Mouse (Mus musculus): Measurements from ENCODE around the gene Ntn5.

The Ntn5 gene

DNA sequence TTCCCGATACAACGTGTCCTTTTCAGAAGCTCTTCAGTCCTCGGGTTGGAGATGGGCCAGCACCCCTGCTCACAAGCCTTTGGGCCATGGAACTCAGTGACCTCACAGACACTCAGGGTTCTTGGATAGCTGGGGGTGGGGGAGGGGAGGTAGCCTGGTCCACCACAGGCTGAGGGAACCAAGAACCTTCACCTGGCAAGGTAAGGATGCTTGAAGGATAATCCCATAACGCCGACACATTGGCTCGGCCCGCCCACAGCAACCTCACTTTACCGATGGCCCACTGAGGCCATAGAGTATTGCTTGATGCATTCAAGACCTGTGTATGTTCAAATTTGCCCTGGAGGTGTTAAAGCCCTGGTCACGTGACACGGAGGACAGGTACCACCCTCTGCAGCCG is 41.9 kb downstream of the Ntn5 start, which contains the start of gene Spaca4:
Gene Spaca4 (minus strand): TSS at position 101 of the 400 bp plus-strand sequence.
- no peak for DNase-seq (ENCODE audit: low read depth, low spot score)

DNA sequence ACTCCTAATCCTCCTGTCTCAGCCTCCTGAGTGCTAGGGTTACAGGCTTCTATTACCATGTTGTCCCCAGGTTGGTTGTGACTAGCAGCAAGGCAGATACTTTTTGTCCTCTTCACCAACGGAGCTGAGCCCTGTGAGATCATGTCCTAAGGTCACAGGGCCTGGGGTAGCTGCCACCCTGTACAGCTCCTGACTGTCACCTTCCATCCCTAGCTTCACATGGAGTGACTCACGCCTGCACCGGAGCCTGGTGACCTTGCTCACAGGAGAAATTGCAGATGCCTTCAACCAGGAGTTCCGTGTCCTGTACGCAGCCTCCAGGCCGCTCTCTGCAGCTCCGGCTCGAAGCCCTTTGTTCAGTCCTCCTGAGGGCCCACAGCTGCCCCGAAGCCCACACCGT is 42.6 kb downstream of the Ntn5 start:
- DNase-seq (ENCODE audit: low read depth, low spot score) = no peak

DNA sequence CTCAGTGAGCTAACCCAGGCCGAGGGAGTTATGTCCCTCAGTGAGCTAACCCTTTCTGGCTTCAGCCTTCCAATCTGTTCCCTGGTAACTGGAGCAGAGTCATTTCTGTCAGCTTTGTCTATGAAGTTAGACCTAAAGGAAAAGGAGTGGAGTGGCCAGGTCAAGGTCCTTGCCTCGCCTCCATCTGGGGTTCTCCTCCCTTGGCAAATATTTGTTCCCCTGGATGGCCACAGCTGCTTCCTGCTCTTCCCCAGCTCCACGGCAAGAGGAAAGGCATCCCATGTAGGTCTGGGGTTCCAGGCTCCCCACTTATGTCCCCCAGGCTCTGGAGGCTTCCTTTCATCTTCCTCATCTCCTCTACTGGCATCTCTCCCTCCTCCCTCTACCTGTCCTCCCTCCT is 43.8 kb downstream of the Ntn5 start:
- DNase-seq (ENCODE audit: low read depth, low spot score) = no peak

DNA sequence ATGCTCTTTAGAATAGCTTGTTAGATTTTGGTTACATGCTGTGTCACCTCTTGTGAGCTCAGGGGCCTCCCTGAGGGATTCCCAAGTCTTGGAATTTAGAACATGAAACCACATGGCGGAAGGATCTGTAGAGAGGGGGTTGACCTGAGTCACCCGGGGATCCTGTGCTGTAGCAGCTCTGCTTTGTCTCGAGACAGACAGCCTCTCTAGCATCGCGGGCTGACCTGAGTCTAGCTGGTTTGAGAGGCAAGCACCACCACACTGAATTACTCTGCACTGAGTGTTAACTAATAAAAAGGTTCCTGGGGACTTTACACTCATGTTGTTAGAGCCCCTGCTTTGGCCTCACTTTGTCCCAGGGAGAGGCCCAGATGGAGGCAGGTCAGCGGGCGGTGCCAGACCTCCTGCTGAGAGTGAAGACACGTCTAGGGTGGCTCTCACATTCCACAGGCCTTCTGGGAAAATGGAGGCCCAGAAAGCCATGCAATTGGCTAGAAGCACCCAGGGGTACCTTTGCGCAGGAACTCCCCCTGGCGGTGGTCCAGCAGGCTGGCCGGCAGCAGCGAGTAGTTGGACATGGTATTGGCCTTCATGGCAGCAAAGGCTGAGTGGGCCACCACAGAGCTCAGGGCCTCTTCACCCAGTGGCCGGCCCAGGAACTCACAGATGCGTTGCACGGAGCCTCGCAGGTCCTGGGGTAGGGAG is 47.1 kb downstream of the Ntn5 start:
- no peak for DNase-seq (ENCODE audit: low read depth, low spot score)

DNA sequence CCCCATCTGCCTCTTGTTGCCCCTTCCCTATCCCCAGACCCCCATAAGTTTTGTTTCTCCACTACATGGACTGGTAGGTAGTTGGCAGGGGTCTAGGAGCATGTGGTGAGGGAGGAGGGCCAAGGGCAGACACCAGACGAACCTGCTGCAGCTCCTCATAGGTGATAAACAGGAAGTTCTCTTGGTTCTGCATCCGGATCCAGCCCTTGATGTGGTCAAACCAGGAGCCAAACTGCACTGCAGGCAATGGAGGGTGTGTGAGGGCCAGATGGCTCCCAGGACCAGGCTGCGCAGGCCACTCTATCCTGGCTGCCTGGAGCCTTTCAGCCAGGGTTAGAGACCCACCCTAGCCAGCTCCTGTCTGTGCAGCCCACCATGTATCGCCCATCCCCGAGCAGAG is 49.7 kb downstream of the Ntn5 start:
- no peak for DNase-seq (ENCODE audit: low read depth, low spot score)

DNA sequence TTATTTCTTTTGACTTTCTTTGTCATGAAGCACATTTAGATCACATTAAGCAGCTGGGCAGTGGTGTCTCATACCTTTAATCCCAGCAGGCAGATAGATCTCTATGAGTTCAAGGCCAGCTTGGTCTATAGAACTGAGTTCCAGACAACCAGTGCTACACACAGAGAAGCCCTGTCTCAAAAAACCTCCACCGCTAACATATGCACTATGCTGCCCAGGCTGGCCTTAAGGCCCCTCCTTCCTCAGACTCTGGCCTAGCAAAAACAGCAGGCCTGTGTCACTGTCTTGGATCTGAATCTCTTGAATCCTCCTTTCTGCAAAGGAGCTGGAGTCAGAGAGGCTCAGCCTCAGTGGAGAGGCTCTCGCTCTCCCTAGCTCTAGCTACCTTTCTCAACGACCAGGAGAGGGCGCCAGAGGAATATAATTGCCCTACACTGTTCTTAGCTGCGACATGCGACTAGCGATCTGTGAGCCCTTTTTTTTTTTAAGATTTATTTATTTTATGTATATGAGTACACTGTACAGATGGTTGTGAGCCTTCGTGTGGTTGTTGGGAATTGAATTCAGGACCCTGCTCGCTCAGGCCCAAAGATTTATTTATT is 55.4 kb downstream of the Ntn5 start:
- peak; percentile 73 for DNase-seq (ENCODE audit: low read depth, low spot score)

DNA sequence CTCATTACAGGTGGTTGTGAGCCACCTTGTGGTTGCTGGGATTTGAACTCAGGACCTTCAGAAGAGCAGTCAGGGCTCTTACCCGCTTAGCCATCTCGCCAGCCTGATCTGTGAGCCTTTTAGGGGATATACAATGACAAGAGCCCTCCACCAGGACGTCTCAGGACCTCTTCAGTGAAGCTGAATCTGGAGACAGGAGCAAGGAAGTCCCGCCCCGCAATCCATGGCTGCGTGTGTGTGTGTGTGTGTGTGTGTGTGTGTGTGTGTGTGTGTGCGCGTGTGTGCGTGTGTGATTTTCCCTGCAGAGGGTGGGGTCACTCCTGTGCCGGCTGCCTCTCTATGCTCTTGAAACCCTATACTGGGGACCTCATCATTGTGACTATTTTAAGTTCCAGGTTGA is 56.0 kb downstream of the Ntn5 start:
- DNase-seq (ENCODE audit: low read depth, low spot score) = no peak

DNA sequence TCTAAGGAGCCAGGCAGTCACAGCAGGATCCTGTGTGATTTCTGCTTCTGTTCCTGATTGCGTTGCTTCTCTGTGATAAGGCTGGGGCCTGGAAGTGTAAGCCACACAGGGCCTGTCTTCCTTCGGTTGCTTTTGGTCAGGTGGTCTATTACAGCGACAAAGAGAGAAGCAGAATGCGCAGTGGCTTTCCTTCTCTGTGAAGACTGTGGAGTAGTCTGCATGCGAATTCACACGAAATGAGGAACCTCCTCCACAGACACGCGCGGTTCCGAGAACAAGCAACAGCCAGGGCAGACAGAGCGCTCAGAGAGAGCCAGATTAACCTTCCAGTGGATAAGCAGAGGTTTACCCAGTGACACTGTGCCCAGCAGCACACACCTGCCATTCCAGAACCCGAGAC is 57.5 kb downstream of the Ntn5 start:
- DNase-seq (ENCODE audit: low read depth, low spot score) = no peak

DNA sequence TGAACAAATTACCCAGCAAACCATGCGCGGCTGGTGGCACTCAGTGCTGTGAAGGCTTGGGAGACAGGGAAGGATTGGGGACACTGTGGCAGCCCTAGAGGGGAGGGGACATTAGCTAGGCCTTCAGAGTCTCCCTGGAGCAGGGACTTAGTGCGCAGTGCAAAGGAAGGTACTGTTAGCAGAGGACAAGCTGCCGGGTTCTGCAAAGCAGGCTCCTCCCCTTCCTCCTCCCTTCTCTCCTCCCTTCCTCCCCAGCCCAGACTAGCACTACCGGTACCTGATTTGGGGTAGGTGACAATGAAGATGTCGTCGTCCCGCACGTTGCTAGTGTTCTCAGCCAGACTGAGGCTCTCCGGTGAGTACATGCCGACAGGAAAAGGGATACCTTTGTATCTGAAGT is 58.0 kb downstream of the Ntn5 start:
- DNase-seq (ENCODE audit: low read depth, low spot score) = no peak

DNA sequence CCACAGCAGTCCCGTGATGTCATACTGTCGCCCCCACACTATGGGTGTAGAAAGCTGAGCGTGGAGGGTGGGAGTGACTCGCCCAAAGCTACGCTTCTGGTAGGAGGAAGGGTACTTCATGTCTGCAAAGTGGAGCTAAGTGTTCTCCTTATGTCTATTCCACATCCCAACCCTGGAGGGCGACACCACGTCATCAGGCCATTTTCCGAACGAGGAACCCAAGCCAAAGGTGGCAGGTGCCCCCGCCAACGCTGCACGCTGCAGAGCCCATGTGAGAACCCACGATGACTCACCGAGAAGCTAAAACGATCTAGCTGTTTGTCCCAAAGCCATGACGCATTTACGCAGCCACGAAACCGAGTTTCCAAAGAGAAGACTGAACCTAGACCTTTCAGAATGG is 58.5 kb downstream of the Ntn5 start:
- DNase-seq (ENCODE audit: low read depth, low spot score) = no peak

Data from skeletal muscle tissue, adult 2 months (tissue).